Mouse (Mus musculus) T-cell, adult 2 months (primary cell): ENCODE measurements around the gene Vps13d.
A peak's percentile ranks its signal among the peaks of the same experiment; 100 is the strongest.
"Not testable (repeated sequence)": the region's sequence is repeated elsewhere in the genome, so short reads cannot be mapped to it uniquely, and the experiment has no call there.

Experiments used
- DNase-seq: peaks from one replicate; pipeline ENCODE4 v3.0.0; 2022; ENCODE audit warnings: low spot score

Gene Vps13d

DNA sequence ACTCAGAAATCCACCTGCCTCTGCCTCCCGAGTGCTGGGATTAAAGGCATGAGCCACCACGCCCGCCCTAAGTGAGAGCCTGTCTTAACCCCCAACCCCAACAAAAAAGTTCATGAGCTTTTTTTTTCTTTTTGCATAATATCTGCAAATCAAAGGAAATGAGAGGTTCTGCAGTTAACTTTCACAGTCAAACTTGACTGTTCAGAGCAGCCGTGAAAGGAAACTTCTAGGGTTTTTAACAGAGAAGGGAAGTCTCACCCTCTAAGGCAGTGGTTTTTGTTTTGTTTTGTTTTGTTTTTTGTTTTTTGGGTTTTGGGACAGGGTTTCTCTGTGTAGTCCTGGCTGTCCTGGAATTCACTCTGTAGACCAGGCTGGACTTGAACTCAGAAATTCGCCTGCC, 15.8 kb upstream of the Vps13d start:
- DNase-seq, result no peak

DNA sequence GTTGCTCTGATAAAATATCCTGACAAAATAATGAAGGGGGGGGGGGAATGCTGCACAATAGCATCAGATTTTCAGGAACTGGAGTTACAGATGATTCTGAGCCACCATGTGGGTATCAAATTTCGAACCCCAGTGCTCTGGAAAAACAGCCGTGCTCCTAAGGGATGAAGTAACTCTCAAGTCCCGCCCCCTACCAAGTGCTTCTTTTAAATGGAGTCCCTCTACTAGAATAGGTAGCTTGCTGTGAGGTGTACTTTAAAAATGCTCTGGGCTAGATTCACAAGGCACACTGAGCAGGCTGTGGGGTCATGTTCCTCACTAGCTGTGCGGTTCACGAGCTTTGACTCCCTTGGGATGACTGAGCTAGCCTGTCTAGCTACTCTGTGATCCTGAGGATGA, 14.9 kb upstream of the Vps13d start:
- no peak for DNase-seq

DNA sequence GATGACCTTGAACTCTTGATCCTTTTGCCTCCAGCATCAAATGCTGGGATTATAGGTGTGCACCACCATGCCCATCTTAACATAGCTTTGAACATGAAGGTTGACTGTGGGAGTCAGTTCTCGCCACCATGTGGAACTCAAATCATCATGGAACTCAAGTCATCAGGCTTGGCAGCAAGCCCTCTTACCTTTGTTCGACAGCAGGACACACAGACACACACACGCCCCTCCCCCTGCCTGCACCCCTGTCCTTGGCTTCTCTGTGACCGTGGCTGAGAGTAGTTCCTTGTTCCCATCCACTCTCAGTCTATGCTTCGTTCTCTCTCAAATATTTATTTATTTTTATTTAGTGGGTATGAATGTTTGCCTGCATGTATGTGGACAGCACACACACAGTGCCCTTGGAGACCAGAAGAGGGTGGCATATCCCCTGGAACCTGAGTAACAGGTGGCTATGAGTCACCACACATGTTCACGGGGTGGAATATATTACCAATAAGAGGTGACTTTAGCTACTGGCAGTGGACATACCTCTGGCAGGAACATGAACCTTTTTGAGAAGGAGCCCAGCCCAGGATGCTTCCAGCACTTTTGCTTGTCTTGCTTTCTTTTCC, 14.4 kb upstream of the Vps13d start:
- no peak for DNase-seq

DNA sequence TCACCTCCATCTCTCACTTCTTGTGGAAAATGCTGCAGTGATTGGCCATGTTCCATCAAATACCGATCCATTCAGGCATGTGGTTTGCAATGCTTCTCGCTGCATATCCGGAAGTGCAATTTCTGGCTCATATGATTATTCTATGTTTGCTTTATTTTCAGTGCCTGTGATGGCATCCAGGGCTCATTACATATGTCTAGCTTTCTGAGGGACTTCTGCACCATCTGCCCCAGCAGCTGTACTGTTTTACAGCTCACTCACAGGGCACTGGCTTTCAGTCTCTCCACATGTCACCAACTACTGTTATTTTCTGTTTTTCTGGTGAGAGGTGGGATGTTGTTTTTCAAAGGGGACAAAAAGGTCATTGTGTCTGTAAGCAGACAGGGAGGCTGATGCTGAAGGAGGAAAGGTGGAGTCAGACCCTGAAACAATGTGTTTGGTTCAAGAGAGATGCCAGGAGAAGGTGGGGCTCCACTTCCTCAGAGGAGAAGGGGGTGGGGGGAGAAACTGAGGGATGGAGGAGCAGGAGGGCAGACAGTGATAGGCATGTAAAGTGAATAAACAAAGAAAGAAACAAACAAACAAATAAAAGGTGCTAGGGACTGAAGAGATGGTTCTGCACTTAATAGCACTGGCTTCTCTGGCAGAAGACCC, 13.0 kb upstream of the Vps13d start:
- DNase-seq, result no peak

GRCm38 (mm10) chr4:145204779-145205178, 10.0 kb upstream of the Vps13d start:
- no peak for DNase-seq

GRCm38 (mm10) chr4:145203305-145203704, 8.5 kb upstream of the Vps13d start:
- no peak for DNase-seq

DNA sequence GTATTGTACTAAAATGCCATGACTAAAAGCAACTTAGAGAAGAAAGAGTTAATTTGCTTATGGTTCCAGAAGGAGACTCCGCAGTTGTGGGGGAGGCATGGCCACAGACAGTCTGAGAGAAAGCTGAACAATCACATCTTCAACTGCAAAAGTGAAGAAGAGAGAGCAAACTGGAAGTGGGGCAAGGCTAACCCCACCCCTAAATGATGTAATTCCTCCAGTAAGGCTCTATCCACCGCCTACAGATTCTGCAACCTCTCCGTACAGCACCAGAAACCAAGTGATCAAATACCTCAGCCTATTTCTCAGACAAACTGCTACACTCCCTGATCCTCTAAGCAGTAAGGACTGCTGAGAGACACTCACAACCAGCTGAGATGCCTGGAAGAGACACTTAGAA, 6.6 kb upstream of the Vps13d start:
- no peak for DNase-seq

DNA sequence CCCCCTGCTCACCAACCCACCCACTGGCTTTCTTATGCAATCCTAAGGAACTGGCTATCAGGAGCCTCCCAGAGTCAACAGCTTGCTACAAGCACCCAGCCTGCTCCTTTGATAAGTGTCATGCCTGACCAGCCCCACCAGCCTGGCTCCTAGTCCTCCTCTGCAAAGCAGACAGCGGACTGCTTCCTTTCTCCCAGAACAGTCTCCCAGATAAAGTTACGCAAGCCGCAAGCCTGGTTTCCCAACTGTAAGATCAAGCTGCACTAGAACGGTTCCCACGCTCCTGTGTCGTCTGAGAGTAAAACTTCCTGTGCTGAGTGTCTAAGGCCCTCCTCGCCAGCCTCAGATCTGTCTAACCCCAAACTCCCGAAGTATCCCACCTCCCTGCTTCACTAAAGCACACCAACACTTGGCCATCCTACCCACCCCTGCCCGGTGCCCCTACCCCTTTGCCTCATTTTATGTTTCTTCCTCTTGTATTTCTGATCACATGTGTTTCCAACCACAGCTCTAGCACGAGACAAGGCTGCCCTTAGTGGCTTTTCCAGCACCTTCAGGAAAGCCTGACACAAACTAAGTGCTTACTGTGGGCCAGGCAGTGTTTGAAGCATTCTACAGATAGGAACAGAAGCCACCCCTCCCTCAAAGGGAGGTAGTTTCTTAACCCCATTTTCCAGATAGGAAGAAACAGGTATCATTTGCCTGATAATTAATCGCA, 5.3 kb upstream of the Vps13d start:
- DNase-seq, result no peak

DNA sequence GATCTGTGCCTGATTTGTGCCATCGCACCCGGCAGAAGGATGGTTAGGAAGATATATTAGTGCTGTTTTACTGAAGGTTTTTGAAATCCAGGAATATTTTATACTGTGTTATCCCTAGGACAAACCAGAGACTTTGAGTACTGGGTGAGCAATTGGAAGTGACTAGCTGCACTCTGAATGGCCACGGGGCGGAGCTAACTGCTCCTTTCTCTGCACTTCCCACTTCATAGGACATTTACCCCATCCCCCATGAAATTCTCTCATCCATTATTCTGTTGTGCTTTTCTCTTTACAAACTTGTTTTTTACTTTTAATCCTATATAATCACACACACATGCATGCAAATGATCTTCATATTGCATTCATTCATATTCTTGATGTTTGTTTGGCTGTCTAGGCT, 1.8 kb upstream of the Vps13d start:
- DNase-seq, result no peak

- DNase-seq, result no peak
Measured at GRCm38 (mm10) chr4:145195172-145195571, 367 bp upstream of the Vps13d start.

- no peak for DNase-seq
Measured at GRCm38 (mm10) chr4:145193991-145194511, 754 bp downstream of the Vps13d start.

DNA sequence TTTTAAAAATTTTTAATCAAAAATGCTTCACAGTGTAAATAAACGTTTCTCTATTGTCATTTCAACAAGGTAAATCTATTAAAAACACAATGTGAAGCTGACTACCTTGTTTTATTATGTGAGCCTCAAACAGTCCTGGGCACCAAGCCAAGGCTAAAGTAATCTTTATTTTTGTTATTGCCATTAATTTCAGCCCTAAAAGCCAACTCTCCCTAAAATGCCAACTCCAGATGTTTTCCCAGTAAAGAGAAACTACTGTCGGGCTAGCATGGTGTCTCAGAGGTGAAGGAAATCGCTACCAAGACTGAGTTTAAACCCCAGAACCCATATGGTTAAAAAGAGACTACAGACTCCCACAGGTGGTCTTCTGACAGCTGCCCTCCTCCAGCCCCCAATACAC, 1.4 kb downstream of the Vps13d start:
- no peak for DNase-seq

DNA sequence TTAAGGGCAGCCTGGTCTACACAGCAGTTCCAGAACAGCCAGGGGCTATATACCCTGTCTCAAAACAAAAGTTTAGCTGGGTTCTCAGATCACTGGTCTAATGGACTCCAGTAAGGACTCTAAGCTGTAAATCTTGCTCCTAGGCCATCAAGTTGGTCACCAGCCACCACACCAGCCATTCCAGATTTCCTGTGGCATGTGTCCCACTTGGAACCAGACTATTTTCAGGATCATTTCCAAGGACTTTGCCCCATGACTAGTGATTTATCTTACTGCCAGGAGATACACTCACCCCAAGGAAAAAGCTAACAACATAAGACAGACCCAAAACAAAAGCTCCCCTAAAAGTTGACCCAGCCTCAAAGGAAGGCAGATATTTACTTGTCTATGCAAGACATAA, 2.1 kb downstream of the Vps13d start:
- DNase-seq, result no peak

GRCm38 (mm10) chr4:145188561-145188960, 6.2 kb downstream of the Vps13d start:
- no peak for DNase-seq

DNA sequence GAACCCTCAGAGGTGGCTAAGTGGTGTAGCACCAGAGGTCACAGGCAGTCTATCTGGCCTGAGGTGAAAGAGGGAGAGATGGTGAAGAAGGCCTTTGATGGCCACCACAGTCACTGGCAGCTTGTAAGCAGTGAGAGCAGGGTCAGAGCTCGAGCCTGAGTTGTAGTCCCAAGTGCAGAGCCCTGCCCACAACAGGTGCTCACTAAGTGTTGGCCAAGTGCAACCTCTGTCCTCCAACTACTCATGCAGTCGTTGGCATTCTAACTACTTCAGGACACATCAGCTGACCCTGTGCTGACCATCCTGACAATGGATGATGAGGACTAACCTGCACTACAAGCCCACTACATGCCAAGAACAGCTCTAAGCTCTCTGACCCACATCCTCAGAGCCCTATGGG, 7.2 kb downstream of the Vps13d start:
- no peak for DNase-seq

GRCm38 (mm10) chr4:145178918-145179549, 15.8 kb downstream of the Vps13d start:
- DNase-seq, result no peak

- not testable (repeated sequence) for DNase-seq
Measured at GRCm38 (mm10) chr4:145165542-145165941, 29.3 kb downstream of the Vps13d start.

DNA sequence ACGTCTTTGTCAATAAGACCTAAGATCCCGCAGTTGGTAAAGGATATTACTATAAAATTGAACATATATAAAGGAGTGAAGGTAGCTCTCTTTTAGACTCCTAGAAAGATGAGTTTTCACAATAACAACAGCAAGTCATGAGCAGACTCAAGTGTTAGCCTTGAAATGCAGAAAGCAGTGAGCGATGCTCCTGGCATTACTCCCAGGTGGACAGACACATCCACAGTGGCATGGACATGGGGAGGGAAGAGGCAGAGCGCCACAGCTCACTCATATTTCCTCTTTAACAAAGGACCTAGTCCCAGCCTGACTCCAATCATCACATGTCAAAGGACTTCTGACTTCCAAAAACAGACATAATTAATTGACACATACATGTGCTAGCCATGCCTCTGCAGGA, 30.7 kb downstream of the Vps13d start:
- DNase-seq, result no peak

- DNase-seq, result no peak
Measured at GRCm38 (mm10) chr4:145161243-145161642, 33.6 kb downstream of the Vps13d start.

DNA sequence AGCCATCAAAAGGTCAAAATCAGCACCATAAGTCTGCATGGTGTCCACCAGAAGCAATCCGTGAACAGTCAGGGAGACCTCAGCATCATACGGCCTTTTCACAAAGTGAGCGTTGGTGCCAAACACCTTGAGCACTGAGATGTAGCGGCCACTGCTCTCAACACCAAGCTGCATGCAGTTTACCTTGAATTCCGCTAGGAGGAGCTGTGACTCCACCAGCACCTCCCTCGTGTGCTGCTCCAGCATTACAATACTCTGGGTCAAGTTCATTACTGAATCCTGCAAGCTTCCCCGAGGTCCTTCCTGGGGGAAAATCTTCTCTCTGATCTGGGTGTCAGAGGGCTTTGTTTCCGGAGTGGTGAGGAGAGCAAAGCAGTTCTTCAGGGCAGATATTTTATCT, 38.8 kb downstream of the Vps13d start:
- peak; percentile 44 for DNase-seq

DNA sequence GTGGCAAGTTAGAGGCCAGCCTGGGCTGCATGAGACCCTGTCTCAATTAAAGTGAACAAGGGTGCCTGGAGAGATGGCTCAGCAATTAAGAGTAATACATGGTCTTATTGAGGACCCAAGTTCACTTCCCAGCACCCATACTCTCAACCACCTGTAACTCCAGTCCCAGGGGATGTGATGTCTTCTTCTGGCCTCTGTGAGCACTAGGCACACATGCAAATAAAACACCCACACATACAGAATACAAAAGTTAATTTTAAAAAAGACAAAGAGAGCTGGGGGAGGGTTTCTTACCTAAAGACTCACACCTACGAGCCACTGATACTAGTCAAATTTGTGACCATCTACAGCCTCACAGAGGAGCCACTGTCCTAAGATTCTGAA, 43.7 kb downstream of the Vps13d start:
- no peak for DNase-seq

GRCm38 (mm10) chr4:145150345-145151102, 44.3 kb downstream of the Vps13d start:
- no peak for DNase-seq
